Mouse (Mus musculus): ENCODE measurements around the gene Ubl3. TPM values are rescaled to one million over a fixed set of nuclear protein-coding genes. Genes with fewer than 3 reads are reported as not detected.

The Ubl3 gene
- total RNA-seq (2023) = 100 to 1,000 TPM; 155 to 170 TPM

GRCm38 (mm10) chr5:148552187-148553071 lies at the start of gene Ubl3:
Gene Ubl3, minus strand, starts transcription at chr5:148552789.

Other genes with a start within 250 kb of the Ubl3 start
- gene Slc7a1, start 152.9 kb downstream of the Ubl3 start, total RNA-seq (2023) = 100 to 1,000 TPM; 114 to 120 TPM